Mouse (Mus musculus): ENCODE measurements around the gene Il10rb.

Gene Il10rb

DNA sequence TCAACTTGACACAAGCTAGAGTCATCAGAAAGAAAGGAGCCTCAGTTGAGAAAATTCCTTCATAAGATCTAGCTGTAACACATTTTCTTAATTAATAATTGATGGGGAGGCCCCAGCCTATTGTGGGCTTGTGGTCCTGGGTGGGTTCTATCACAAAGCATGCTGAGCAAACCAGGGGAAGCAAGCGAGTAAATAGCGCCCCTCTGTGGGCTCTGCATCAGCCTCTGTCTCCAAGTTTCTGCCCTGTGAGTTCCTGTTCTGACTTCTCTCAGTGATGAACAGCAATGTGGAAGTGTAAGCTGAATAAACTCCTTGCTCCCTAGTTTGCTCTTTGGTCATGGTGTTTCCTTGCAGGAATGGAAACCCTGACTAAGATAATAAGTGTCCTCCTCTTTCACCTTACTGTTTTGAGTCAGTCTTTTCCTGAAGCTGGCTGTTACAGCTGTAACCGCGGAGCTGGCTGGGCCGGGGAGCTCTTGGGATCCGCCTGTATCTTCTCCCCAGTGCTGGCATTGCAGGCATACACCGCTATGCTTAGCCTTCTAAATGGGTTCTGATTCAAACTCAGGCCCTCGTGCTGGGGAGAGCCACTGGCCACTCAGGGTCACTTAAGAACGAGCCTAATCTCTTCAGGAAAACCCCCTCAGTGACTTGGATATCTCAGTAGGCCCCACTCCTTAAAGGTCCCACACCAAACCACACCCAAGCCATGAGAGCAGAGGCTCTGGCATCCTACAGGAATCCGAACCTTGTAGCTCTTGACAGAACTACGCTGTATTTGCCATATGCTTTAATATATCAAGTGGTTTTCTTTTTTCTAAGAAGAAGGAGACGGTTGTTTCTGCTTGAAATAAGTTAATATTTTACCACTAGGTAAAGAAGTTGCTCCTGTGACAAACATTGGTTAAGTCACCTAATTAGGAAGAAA is 44.4 kb downstream of the Il10rb start:
- DNase-seq (ENCODE audit: low read depth in 2 of 2, low spot score in 2 of 2), result no peak

- no peak for DNase-seq (ENCODE audit: low read depth in 2 of 2, low spot score in 2 of 2)
These were observed 46.0 kb downstream of the Il10rb start for GRCm38 (mm10) chr16:91451949-91452348.

DNA sequence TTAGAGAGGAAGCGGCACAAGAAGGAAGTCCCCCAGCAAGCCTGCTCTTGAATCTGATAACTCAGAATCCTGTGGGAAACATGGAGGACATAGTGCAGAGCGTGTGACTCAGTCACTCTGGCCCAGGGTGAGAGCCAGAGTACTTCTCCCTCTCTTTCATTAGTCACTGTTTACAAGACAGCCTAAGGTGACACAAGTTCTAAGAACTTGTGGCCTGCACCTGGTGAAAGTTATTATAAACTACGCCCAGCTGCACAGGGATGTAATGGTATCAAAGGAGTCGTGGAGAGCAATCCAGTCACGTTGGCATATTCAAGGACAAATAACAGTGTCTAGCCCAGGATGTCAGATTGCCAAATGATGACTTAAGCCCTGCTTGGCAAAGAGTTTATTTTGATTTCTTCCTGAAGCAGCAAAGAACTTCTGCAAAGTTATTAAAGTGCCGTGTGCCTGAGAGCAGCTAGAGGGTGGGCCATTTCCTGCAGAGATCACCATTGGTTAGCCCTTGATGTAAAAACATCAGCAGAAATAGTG is 46.5 kb downstream of the Il10rb start:
- DNase-seq (ENCODE audit: low read depth in 2 of 2, low spot score in 2 of 2), result no peak

GRCm38 (mm10) chr16:91455868-91456267 is 49.9 kb downstream of the Il10rb start:
- DNase-seq (ENCODE audit: low read depth in 2 of 2, low spot score in 2 of 2), result no peak

- peak; percentile 59 to 70 for DNase-seq (ENCODE audit: low read depth in 2 of 2, low spot score in 2 of 2)
These were observed 52.4 kb downstream of the Il10rb start for GRCm38 (mm10) chr16:91458301-91458746.

GRCm38 (mm10) chr16:91458976-91459375 is 53.0 kb downstream of the Il10rb start:
- no peak for DNase-seq (ENCODE audit: low read depth in 2 of 2, low spot score in 2 of 2)

DNA sequence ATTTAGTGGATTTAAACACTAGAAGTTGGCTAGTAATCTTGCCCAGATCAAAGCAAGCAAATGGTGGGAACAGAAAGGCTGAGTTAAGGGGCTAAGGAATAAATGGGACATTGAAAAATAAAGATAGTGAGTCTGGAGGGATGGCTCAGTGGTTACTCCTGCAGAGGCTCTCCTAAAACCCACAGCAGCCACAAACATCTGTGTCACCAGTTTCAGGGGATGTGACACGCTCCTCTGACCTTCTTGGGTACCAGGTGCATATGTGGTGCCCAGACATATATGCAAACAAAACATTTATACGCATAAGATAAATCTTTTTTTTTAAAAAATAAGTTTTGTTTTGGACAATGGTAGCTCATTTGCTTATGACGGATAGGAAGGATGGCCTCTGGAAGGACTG is 53.4 kb downstream of the Il10rb start:
- DNase-seq (ENCODE audit: low read depth in 2 of 2, low spot score in 2 of 2), result no peak

GRCm38 (mm10) chr16:91459841-91460370 is 53.9 kb downstream of the Il10rb start:
- peak in 1 of 2 experiments; percentile 45 for DNase-seq (ENCODE audit: low read depth in 2 of 2, low spot score in 2 of 2)

- no peak for DNase-seq (ENCODE audit: low read depth in 2 of 2, low spot score in 2 of 2)
These were observed 55.2 kb downstream of the Il10rb start for GRCm38 (mm10) chr16:91461066-91461638.

- DNase-seq (ENCODE audit: low read depth in 2 of 2, low spot score in 2 of 2), result no peak
These were observed 55.8 kb downstream of the Il10rb start for GRCm38 (mm10) chr16:91461773-91462181.

GRCm38 (mm10) chr16:91462644-91463043 is 56.7 kb downstream of the Il10rb start:
- DNase-seq (ENCODE audit: low read depth in 2 of 2, low spot score in 2 of 2), result no peak

DNA sequence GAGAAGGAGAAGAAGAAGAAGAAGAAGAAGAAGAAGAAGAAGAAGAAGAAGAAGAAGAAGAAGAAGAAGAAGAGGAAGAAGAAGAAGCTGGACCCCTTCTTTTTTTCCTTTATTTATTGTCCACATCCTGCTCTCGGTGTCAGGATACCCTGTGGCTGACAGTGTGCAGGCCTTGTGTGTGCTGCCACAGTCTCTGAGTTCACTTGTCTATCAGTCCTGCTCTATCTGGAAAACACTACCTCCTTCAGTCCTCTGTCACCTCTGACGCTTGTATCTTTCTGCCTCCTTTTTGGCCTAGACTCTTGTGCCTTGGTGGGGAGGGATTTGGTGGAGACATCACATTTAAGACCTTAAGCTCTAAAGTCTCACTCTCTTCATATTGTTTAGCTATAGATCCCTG is 57.4 kb downstream of the Il10rb start:
- DNase-seq (ENCODE audit: low read depth in 2 of 2, low spot score in 2 of 2), result no peak

DNA sequence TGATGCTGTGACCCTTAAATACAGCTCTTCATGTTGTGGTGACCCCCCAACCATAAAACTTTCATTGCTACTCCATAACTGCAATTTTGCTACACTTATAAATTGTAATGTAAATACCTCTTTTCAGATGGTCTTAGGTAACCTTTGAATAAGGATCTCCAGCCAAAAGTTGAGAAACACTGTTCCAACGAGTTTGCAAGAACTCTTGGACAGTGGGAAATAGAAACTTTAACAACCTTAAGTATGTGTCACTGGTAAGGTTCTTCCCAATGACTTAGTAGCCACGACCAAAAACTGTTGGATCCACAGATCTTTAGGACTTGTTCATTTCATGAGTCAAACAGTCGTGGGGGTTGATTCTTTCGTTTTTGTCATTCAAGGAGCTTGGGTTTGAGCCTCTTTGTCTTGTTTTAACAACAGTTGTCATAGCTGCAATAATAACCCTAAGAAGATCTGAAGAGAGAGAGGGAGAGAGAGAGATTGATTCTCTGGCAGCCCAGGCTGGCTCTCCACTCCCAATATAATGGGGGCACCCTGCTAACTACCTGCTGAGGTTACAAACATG is 58.0 kb downstream of the Il10rb start:
- no peak for DNase-seq (ENCODE audit: low read depth in 2 of 2, low spot score in 2 of 2)

- peak; percentile 83 to 86 for DNase-seq (ENCODE audit: low read depth in 2 of 2, low spot score in 2 of 2)
These were observed 58.9 kb downstream of the Il10rb start for GRCm38 (mm10) chr16:91464594-91465504.

- DNase-seq (ENCODE audit: low read depth in 2 of 2, low spot score in 2 of 2), result no peak
These were observed 59.7 kb downstream of the Il10rb start for GRCm38 (mm10) chr16:91465505-91466240.

GRCm38 (mm10) chr16:91466566-91466965 is 60.6 kb downstream of the Il10rb start:
- DNase-seq (ENCODE audit: low read depth in 2 of 2, low spot score in 2 of 2), result no peak

- no peak for DNase-seq (ENCODE audit: low read depth in 2 of 2, low spot score in 2 of 2)
These were observed 64.5 kb downstream of the Il10rb start for GRCm38 (mm10) chr16:91470470-91470869.

- DNase-seq (ENCODE audit: low read depth in 2 of 2, low spot score in 2 of 2), result no peak
These were observed 65.5 kb downstream of the Il10rb start for GRCm38 (mm10) chr16:91471481-91471880.
